Mouse (Mus musculus) ZHBTc4 (cell line): Measurements from ENCODE around the gene Phactr3.

Experiments
- DNase-seq: peaks from one replicate; pipeline ENCODE4 v3.0.0-alpha.2; 2011; ENCODE audit warnings: low read depth, low spot score

The Phactr3 gene

GRCm38 (mm10) chr2:178193445-178193844, 74.7 kb downstream of the Phactr3 start:
- DNase-seq: peak; percentile 10

- no peak for DNase-seq
These were observed 76.1 kb downstream of the Phactr3 start for GRCm38 (mm10) chr2:178194908-178195307.

GRCm38 (mm10) chr2:178196038-178196437, 77.3 kb downstream of the Phactr3 start:
- peak; percentile 28 for DNase-seq

GRCm38 (mm10) chr2:178197542-178197941, 78.8 kb downstream of the Phactr3 start:
- DNase-seq: no peak

- no peak for DNase-seq
These were observed 85.7 kb downstream of the Phactr3 start for GRCm38 (mm10) chr2:178204455-178204854.

DNA sequence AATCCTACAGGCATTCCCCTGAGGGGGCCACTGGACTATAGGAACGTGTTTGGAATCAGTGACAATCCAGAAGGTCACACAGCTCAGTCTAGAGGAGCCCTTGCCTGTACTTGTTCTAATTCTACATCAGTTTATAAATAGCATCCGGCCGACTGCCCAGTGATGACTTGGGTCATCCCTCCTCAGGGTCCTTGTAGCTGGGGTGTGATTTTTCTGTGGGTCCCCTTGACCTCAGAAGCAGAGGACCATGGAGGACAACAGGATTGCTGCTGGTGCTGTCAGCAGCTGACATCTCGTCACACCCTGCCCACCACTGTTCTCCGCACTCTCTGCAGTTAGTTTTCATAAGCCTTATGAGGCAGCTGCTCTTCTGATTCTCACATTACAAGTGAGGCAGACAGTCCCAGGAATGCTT, 89.4 kb downstream of the Phactr3 start:
- no peak for DNase-seq

DNA sequence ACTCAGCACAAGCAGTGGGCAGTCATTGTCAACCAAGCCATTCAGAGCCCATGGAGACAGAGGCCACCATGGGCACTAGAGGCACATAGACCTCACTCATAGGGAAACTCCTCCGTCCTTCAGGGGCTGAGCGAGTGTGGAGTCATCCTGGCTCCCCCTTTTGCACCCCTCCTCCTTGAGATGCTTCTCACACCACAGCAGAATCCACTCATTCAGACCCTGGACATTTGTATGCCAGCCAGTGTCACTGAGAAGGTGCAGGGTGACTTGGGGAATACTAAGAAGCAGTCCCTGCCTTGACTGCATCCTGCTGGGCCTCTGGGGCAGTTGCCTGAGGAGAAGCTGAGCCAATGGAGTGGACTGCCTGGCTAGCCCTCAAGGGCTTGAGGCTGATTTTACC, 95.1 kb downstream of the Phactr3 start:
- no peak for DNase-seq

- DNase-seq: no peak
These were observed 95.8 kb downstream of the Phactr3 start for GRCm38 (mm10) chr2:178214531-178214930.

- no peak for DNase-seq
These were observed 99.7 kb downstream of the Phactr3 start for GRCm38 (mm10) chr2:178218461-178218860.

GRCm38 (mm10) chr2:178219454-178220147, 100.8 kb downstream of the Phactr3 start:
- DNase-seq: no peak

DNA sequence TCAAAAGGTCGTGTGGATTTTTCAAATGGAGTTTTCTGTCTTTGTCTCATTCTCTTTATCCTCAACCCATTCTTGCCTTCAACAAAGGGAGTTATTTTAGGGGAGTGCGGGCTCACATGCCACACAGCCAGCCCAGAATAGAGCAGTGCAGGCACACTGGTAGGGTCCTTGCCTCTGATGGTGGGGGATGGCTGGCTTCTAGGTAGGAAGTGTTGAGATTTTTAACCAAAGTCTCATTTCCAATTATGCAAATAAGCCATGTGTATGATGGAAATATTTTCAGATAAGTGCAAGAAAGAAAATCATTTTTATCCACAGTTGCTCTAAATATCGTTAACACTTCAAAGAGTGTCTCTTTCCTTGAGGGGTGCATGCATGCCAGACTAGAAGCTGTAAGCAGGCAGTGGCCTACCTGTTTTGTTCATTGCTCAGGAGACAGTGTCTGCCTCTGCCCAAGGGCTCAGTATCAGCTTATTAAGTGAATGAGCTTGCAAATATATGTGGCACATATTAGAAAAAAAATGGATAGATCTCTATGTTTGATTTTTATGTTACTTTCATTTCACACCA, 101.5 kb downstream of the Phactr3 start:
- no peak for DNase-seq

GRCm38 (mm10) chr2:178221003-178221402, 102.2 kb downstream of the Phactr3 start:
- no peak for DNase-seq

- DNase-seq: no peak
These were observed 110.5 kb downstream of the Phactr3 start for GRCm38 (mm10) chr2:178229231-178229630.

DNA sequence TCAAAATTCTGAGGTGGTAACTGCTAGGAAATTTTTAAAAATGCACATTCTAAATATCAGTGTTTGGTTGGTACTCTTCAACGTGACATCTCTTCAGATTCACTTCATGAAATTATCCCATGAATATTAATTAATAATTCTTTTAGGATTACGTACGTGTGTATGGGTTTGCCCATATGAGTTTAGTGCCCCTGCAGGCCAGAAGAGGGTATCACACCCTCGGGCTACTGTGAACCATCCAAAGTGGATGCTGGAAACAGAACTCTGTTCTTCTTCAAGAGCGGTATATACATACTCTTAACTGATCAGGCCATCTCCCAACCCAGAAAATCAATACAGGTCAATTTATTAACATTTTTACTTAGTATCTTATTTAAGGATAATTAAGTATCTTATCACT, 114.7 kb downstream of the Phactr3 start:
- DNase-seq: peak; percentile 22

DNA sequence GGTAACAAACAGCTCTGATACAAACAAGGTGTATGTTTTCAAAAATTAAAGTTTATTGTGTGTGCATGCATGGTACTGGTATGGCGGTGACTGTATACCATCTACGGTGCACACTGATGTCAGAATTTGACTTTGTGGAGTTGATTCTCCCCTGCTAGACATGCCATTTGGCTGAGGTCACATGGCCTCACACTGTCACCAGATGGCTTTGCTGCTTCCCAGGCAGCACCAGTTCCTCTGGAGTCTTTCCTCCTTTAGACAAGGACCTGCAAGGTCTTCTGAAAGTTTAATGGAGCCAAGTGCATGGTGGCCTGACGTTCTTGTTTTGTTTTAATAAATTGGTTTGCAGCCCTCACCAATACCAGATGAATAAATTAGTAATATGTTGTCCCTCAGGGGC, 118.3 kb downstream of the Phactr3 start:
- DNase-seq: no peak

GRCm38 (mm10) chr2:178238503-178238902, 119.7 kb downstream of the Phactr3 start:
- DNase-seq: no peak

DNA sequence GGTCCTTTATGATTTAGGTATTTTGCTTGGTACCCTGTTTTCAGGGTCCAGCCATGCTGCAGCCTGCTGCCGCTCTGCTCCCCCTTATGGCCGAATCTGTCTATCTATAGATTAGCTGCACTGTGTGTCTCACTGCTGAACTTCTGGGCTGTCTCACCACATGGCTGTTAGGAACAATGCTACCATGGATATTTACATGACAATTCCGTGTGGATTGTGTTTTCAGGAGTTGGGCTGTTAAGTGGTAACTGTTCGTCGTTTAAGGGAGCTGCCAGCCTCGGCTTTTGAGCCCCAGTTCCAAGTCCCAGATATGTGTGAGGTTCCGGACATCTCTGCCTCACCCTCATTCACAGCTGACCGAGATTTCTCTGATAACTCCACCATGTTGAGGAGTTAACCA, 122.1 kb downstream of the Phactr3 start:
- DNase-seq: peak; percentile 56

DNA sequence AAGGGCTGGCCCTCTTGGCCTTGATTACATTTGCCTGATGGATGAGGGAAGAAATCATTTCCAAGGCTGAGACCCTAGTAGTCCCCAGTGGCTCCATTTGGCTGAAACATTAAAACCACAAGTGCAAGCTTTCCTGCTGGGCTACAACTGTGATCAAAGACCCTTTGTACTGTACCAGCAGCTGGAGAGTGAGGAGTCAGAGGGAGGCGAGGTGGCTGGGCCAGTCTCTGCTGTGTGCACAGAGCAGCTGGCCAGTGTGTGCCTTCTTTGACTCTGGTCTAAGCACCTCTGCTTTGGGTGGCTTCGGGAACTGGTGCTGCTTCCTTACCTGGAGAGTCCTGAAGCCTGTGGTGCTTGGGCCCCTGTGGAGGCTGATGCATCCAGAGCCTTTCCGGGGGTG, 122.6 kb downstream of the Phactr3 start:
- DNase-seq: no peak

DNA sequence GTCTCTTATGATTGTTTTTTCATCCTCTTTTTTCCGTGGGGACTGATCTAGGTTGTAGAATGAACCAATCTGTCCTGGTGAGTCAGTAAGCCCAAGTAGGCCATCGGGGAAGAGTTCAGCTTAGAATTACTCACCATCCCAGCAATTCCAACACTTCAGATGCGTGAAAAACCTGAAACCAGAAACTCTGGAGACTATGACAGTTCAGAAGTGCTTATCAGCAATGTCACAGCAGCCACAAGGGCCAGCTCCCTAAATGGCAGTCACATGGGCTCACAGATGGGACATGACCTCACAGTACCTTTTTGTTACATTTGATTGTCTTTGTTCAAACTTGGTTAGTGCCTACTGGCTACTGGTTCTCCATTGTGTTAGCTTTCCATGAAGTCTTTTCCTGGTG, 124.2 kb downstream of the Phactr3 start:
- DNase-seq: no peak

GRCm38 (mm10) chr2:178244866-178245265, 126.1 kb downstream of the Phactr3 start:
- DNase-seq: no peak

- DNase-seq: no peak
These were observed 127.1 kb downstream of the Phactr3 start for GRCm38 (mm10) chr2:178245841-178246240.

GRCm38 (mm10) chr2:178246767-178247166, 128.0 kb downstream of the Phactr3 start:
- peak; percentile 81 for DNase-seq

DNA sequence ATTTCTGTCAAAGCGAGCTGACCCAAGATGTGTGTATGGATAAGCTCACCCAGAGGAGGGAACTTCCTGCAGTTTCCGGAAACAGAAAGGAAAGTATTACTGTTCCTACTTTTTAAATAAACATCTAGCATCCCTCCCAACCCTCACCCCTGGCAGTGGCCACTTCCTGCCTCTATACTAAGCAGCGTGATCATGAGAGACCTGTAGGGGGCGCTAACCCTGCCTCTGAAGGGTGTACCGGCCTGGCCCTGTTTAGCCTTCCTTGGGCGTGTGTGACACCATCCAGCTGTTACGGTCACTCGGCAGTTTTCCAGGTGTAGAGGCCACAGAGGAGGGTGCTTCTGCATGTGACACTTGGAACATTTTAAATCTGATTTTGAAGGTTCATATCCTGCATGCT, 128.5 kb downstream of the Phactr3 start:
- DNase-seq: peak; percentile 46
